In the genomic region with DNA sequence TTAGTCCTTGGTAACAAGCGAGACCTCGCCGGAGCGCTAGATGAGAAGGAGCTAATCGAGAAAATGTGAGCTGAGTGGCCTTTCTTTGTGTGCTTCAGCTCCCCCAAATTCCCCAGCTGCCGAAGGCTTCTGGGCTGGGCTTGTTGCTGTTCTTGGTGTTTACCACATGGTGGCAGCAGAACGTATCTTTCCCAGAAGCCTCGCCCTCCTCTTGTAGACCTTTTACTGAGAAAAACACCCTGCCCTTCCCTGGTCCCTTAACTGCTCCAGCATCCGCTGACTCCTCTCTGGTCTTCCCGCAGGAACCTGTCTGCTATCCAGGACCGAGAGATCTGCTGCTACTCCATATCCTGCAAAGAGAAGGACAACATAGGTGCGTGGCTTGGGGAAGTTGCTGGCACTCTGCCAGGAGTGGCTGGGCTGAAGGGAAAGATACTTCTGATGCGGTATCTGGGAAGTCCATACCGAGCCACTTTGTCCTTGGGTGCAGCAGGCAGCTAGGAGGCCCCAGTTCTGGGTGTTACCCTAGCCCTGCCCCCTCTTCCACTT, we compare ENCODE assay signal across 8 mouse cellular contexts. TPM values are rescaled to one million over a fixed set of nuclear protein-coding genes. Genes with fewer than 3 reads are reported as not detected.
DNase-seq lines count a peak whose midpoint lies in the region; ATAC-seq and TF ChIP-seq lines count a peak whose summit lies in the region.

No protein-coding gene starts in this region.

- ATAC-seq in erythroblast, adult 5-6 weeks (replicated peaks; ENCODE audit: low FRiP score, poor library complexity, severe bottlenecking): peak; percentile 95
- ATAC-seq in heart, embryonic 11.5 days (replicated peaks; ENCODE audit: insufficient number of reproducible peaks, low FRiP score, low TSS enrichment): peak; percentile 37; the same call in 1 of the 2 replicates
- peak; percentile 70 for ATAC-seq in kidney, embryonic 14.5 days (ENCODE audit: low FRiP score, low TSS enrichment)
- ATAC-seq in limb, embryonic 14.5 days (ENCODE audit: low FRiP score, low read depth): peak; percentile 85
- ATAC-seq in midbrain, postnatal 0 days (ENCODE audit: low FRiP score): peak; percentile 52

- WGBS in heart, embryonic 11.5 days (ENCODE audit: insufficient replicate concordance): 4% methylated on average over 14 of the region's 14 CpGs
- WGBS in kidney, embryonic 14.5 days: 3% methylated on average over 14 of the region's 14 CpGs
- 1% methylated on average over 14 of the region's 14 CpGs for WGBS in limb, embryonic 14.5 days
- WGBS in midbrain, postnatal 0 days: 2% methylated on average over 14 of the region's 14 CpGs

- peak overlapping the region; percentile 61 for H3K4me2 ChIP-seq in heart, embryonic 11.5 days
- peak overlapping the region; percentile 49 for H3K4me2 ChIP-seq in kidney, embryonic 14.5 days (replicated peaks; ENCODE audit: low read depth, low read length)
- peak overlapping the region; percentile 45 for H3K4me2 ChIP-seq in limb, embryonic 14.5 days (replicated peaks; ENCODE audit: low read depth, low read length, severe bottlenecking)
- 0 out of 2 replicates have a peak overlapping the region, but pooled peaks have one; percentile 13 for H3K4me2 ChIP-seq in midbrain, postnatal 0 days (ENCODE audit: low read depth, low read length, poor library complexity, severe bottlenecking)

- H3K27me3 ChIP-seq in heart, embryonic 11.5 days (ENCODE audit: control insufficient read depth, insufficient read depth, low read length): peaks cover 23% of the 10 kb centered on the region
- H3K27me3 ChIP-seq in kidney, embryonic 14.5 days (ENCODE audit: control insufficient read depth, insufficient read depth, low read length): no peaks in the 10 kb centered on the region
- H3K27me3 ChIP-seq in limb, embryonic 14.5 days (ENCODE audit: control insufficient read depth, insufficient read depth, low read length): no peaks in the 10 kb centered on the region
- H3K27me3 ChIP-seq in midbrain, postnatal 0 days (ENCODE audit: insufficient read depth, low read length): no peaks in the 10 kb centered on the region

- H3K36me3 ChIP-seq in heart, embryonic 11.5 days (ENCODE audit: control insufficient read depth, insufficient read depth, low read length): 0 out of 2 replicates have a peak, but pooled peaks cover 2% of the 10 kb centered on the region
- H3K36me3 ChIP-seq in kidney, embryonic 14.5 days (ENCODE audit: control insufficient read depth, insufficient read depth, low read length): peaks cover 19% of the 10 kb centered on the region
- H3K36me3 ChIP-seq in limb, embryonic 14.5 days (ENCODE audit: control insufficient read depth, insufficient read depth, low read length): peaks cover 24% of the 10 kb centered on the region
- peaks cover 26% of the 10 kb centered on the region for H3K36me3 ChIP-seq in midbrain, postnatal 0 days (ENCODE audit: insufficient read depth, low read length)

- peaks cover 7% of the 10 kb centered on the region; the same call in 1 of the 2 replicates for H3K4me1 ChIP-seq in heart, embryonic 11.5 days (ENCODE audit: control insufficient read depth, insufficient read depth, low read length)
- peaks cover 5% of the 10 kb centered on the region; the same call in 1 of the 2 replicates for H3K4me1 ChIP-seq in kidney, embryonic 14.5 days (ENCODE audit: control insufficient read depth, insufficient read depth, low read length)
- peaks cover 16% of the 10 kb centered on the region for H3K4me1 ChIP-seq in limb, embryonic 14.5 days (ENCODE audit: control insufficient read depth, insufficient read depth, low read length)
- H3K4me1 ChIP-seq in midbrain, postnatal 0 days (ENCODE audit: insufficient read depth, low read length): peaks cover 7% of the 10 kb centered on the region

- H3K9me3 ChIP-seq in heart, embryonic 11.5 days (replicated peaks; ENCODE audit: control insufficient read depth, low read length): no peaks in the 10 kb centered on the region
- no peaks in the 10 kb centered on the region for H3K9me3 ChIP-seq in kidney, embryonic 14.5 days (ENCODE audit: control insufficient read depth, low read length)
- H3K9me3 ChIP-seq in limb, embryonic 14.5 days (ENCODE audit: control insufficient read depth, low read length): no peaks in the 10 kb centered on the region
- no peaks in the 10 kb centered on the region for H3K9me3 ChIP-seq in midbrain, postnatal 0 days (ENCODE audit: low read length)

- H3K4me3 ChIP-seq in heart, embryonic 11.5 days (ENCODE audit: low read depth, low read length): peak overlapping the region; percentile 31
- H3K4me3 ChIP-seq in kidney, embryonic 14.5 days (ENCODE audit: low read length): peak overlapping the region; percentile 15; the same call in 1 of the 2 replicates
- H3K4me3 ChIP-seq in limb, embryonic 14.5 days (replicated peaks; ENCODE audit: low read length): peak overlapping the region; percentile 19; the same call in 1 of the 2 replicates
- H3K4me3 ChIP-seq in midbrain, postnatal 0 days (ENCODE audit: low read depth, low read length): no peak overlapping the region

- TF ChIP-seq POLR2A in limb, embryonic 14.5 days (IDR thresholded peaks at IDR 0.05; ENCODE audit: borderline replicate concordance, extremely low read depth, insufficient read depth, insufficient read length): no peak

- DNase-seq in CD4-positive, CD25-positive, alpha-beta regulatory T cell, adult 2 months (ENCODE audit: low read depth, low spot score): peak; percentile 85
- DNase-seq in brain, adult 2 months (ENCODE audit: low read depth, low spot score): peak; percentile 95
- peak; percentile 94 for DNase-seq in limb, embryonic 14.5 days (ENCODE audit: low spot score)
- peak; percentile 95 for DNase-seq in midbrain, postnatal 0 days (ENCODE audit: low spot score)
- DNase-seq in spleen, postnatal 10 days (ENCODE audit: low spot score in 2 of 2): peak; percentile 78

- peak overlapping the region; percentile 64; the same call in 1 of the 2 replicates for H3K9ac ChIP-seq in heart, embryonic 11.5 days (ENCODE audit: low read depth, low read length)
- peak overlapping the region; percentile 44 for H3K9ac ChIP-seq in kidney, embryonic 14.5 days (ENCODE audit: low read depth, low read length)
- H3K9ac ChIP-seq in limb, embryonic 14.5 days (ENCODE audit: low read depth, low read length, severe bottlenecking): peak overlapping the region; percentile 52
- peak overlapping the region; percentile 30 for H3K9ac ChIP-seq in midbrain, postnatal 0 days (replicated peaks; ENCODE audit: low read length, poor library complexity, severe bottlenecking)

- H3K27ac ChIP-seq in heart, embryonic 11.5 days (ENCODE audit: low read depth, low read length): peak overlapping the region; percentile 65
- peak overlapping the region; percentile 38; the same call in 1 of the 2 replicates for H3K27ac ChIP-seq in kidney, embryonic 14.5 days (ENCODE audit: low read depth, low read length)
- H3K27ac ChIP-seq in limb, embryonic 14.5 days (replicated peaks; ENCODE audit: low read depth, low read length): peak overlapping the region; percentile 86
- peak overlapping the region; percentile 79 for H3K27ac ChIP-seq in midbrain, postnatal 0 days (ENCODE audit: low read depth, low read length)

- TF ChIP-seq CTCF in midbrain, postnatal 0 days (IDR thresholded peaks at IDR 0.05): peak; percentile 83

RNA-seq across cellular contexts. Expression of a gene that starts 7.9 kb away (rescaled TPM):
- 22.3 and 23.4 TPM in 2 replicates for total RNA-seq in erythroblast, adult 5-6 weeks (2015; ENCODE audit: low replicate concordance)
- total RNA-seq in erythroblast, adult 5-6 weeks (2017; ENCODE audit: low replicate concordance): 7.2 and 11.9 TPM in 2 replicates
- polyA plus RNA-seq in heart, embryonic 11.5 days (2014; fragmentation: Nextera tagmentation; extraction: Ambion mirVana): 27.7 and 29.7 TPM in 2 replicates
- polyA plus RNA-seq in kidney, embryonic 14.5 days (2014; fragmentation: Nextera tagmentation; extraction: Ambion mirVana): 32.0 and 44.5 TPM in 2 replicates
- polyA plus RNA-seq in limb, embryonic 14.5 days (2012; rRNA removed): 88.1 and 88.8 TPM in 2 replicates
- 54.5 and 67.1 TPM in 2 replicates for polyA plus RNA-seq in limb, embryonic 14.5 days (2014; fragmentation: Nextera tagmentation; extraction: Ambion mirVana)
- 317 and 384 TPM in 2 replicates for total RNA-seq in midbrain, postnatal 0 days (2014; rRNA removed)
- 399 and 418 TPM in 2 replicates for polyA plus RNA-seq in midbrain, postnatal 0 days (2015; fragmentation: Nextera tagmentation; extraction: Ambion mirVana)

RNA-seq across cellular contexts. Expression of a gene that starts 13.0 kb away (rescaled TPM):
- total RNA-seq in erythroblast, adult 5-6 weeks (2015; ENCODE audit: low replicate concordance): 1.0 TPM in 1 of 2 replicates, not detected in the other
- total RNA-seq in erythroblast, adult 5-6 weeks (2017; ENCODE audit: low replicate concordance): not detected in 2 replicates
- not detected in 2 replicates for polyA plus RNA-seq in heart, embryonic 11.5 days (2014; fragmentation: Nextera tagmentation; extraction: Ambion mirVana)
- polyA plus RNA-seq in kidney, embryonic 14.5 days (2014; fragmentation: Nextera tagmentation; extraction: Ambion mirVana): not detected in 2 replicates
- polyA plus RNA-seq in limb, embryonic 14.5 days (2012; rRNA removed): 0.08 and 0.13 TPM in 2 replicates
- 0.14 TPM in 1 of 2 replicates, not detected in the other for polyA plus RNA-seq in limb, embryonic 14.5 days (2014; fragmentation: Nextera tagmentation; extraction: Ambion mirVana)
- 14.1 and 25.7 TPM in 2 replicates for total RNA-seq in midbrain, postnatal 0 days (2014; rRNA removed)
- 8.8 and 12.8 TPM in 2 replicates for polyA plus RNA-seq in midbrain, postnatal 0 days (2015; fragmentation: Nextera tagmentation; extraction: Ambion mirVana)

RNA-seq across cellular contexts. Expression of a gene that starts 22.0 kb away (rescaled TPM):
- 14.6 and 15.5 TPM in 2 replicates for total RNA-seq in erythroblast, adult 5-6 weeks (2015; ENCODE audit: low replicate concordance)
- total RNA-seq in erythroblast, adult 5-6 weeks (2017; ENCODE audit: low replicate concordance): 22.7 and 23.9 TPM in 2 replicates
- 1.2 and 2.0 TPM in 2 replicates for polyA plus RNA-seq in heart, embryonic 11.5 days (2014; fragmentation: Nextera tagmentation; extraction: Ambion mirVana)
- 0.66 and 0.83 TPM in 2 replicates for polyA plus RNA-seq in kidney, embryonic 14.5 days (2014; fragmentation: Nextera tagmentation; extraction: Ambion mirVana)
- 3.6 and 3.9 TPM in 2 replicates for polyA plus RNA-seq in limb, embryonic 14.5 days (2012; rRNA removed)
- 3.1 and 4.2 TPM in 2 replicates for polyA plus RNA-seq in limb, embryonic 14.5 days (2014; fragmentation: Nextera tagmentation; extraction: Ambion mirVana)
- 0.05 and 0.24 TPM in 2 replicates for total RNA-seq in midbrain, postnatal 0 days (2014; rRNA removed)
- polyA plus RNA-seq in midbrain, postnatal 0 days (2015; fragmentation: Nextera tagmentation; extraction: Ambion mirVana): 0.05 and 0.15 TPM in 2 replicates

RNA-seq across cellular contexts. Expression of a gene that starts 49.4 kb away (rescaled TPM):
- not detected in 2 replicates for total RNA-seq in erythroblast, adult 5-6 weeks (2015; ENCODE audit: low replicate concordance)
- total RNA-seq in erythroblast, adult 5-6 weeks (2017; ENCODE audit: low replicate concordance): not detected in 2 replicates
- polyA plus RNA-seq in heart, embryonic 11.5 days (2014; fragmentation: Nextera tagmentation; extraction: Ambion mirVana): 1.0 and 1.4 TPM in 2 replicates
- 0.66 and 0.81 TPM in 2 replicates for polyA plus RNA-seq in kidney, embryonic 14.5 days (2014; fragmentation: Nextera tagmentation; extraction: Ambion mirVana)
- 3.2 and 4.2 TPM in 2 replicates for polyA plus RNA-seq in limb, embryonic 14.5 days (2012; rRNA removed)
- polyA plus RNA-seq in limb, embryonic 14.5 days (2014; fragmentation: Nextera tagmentation; extraction: Ambion mirVana): 8.3 and 9.5 TPM in 2 replicates
- total RNA-seq in midbrain, postnatal 0 days (2014; rRNA removed): 2.5 and 3.8 TPM in 2 replicates
- 1.9 and 2.1 TPM in 2 replicates for polyA plus RNA-seq in midbrain, postnatal 0 days (2015; fragmentation: Nextera tagmentation; extraction: Ambion mirVana)

Comparison
In these comparisons a context has a peak if more than half of its experiments do, and no peak if none do; other contexts are left out.
1. ATAC-seq: peak in every context shown above with its lines; median percentile 95 in erythroblast, adult 5-6 weeks; 85 in limb, embryonic 14.5 days; 70 in kidney, embryonic 14.5 days; 52 in midbrain, postnatal 0 days; 37 in heart, embryonic 11.5 days.